Mouse (Mus musculus): ENCODE measurements around the gene Hint1. TPM values are rescaled to one million over a fixed set of nuclear protein-coding genes. Genes with fewer than 3 reads are reported as not detected.
A peak's percentile ranks its signal among the peaks of the same experiment; 100 is the strongest.

The Hint1 gene
- total and polyA plus RNA-seq, 3 experiments: 529 to 2,790 (median 567) TPM

- Histone ChIP-seq H3K79me2 (ENCODE audit: control insufficient read depth, insufficient read depth, low read length, poor library complexity) (no peaks in the 10 kb centered on the region), H3K27ac (ENCODE audit: control insufficient read depth, low read depth, low read length) (no peak overlapping the region), H3K9me3 (replicated peaks; ENCODE audit: insufficient read depth, low read length) (no peaks in the 10 kb centered on the region), H3K4me3 (ENCODE audit: control insufficient read depth in 1 of 2, insufficient read depth in 1 of 2, low read depth in 2 of 2, low read length in 2 of 2) (no peak overlapping the region), H3K4me1 (ENCODE audit: control insufficient read depth in 1 of 2, insufficient read depth in 2 of 2, low read length in 2 of 2) (peaks cover 0 to 7% of the 10 kb centered on the region in 2 experiments; a peak in 1 of 4 replicates), H3K36me3 (ENCODE audit: control insufficient read depth in 1 of 2, insufficient read depth in 2 of 2, low read length in 2 of 2) (no peaks in the 10 kb centered on the region; a peak in 1 of 4 replicates), H3K27me3 (ENCODE audit: control insufficient read depth in 1 of 2, insufficient read depth in 2 of 2, low read length in 2 of 2) (no peaks in the 10 kb centered on the region), H3K9ac (ENCODE audit: control insufficient read depth, low read depth, low read length, poor library complexity, severe bottlenecking) (no peak overlapping the region)
- no peak for DNase-seq (ENCODE audit: low read depth, low spot score)
- TF ChIP-seq MAX (IDR thresholded peaks at IDR 0.05; ENCODE audit: low read length): no peak
- TF ChIP-seq RAD21 (IDR thresholded peaks at IDR 0.05; ENCODE audit: low read depth, low read length): no peak
- TF ChIP-seq NRF1 (IDR thresholded peaks at IDR 0.05; ENCODE audit: insufficient read depth, low read depth, low read length, poor library complexity, severe bottlenecking): no peak
- TF ChIP-seq TCF12 (IDR thresholded peaks at IDR 0.05; ENCODE audit: low read depth, low read length): no peak
- no peak for TF ChIP-seq NELFE (IDR thresholded peaks at IDR 0.05; ENCODE audit: low read depth, low read length)
- TF ChIP-seq CTCF (IDR thresholded peaks at IDR 0.05 in 2 of 3, conservative IDR thresholded peaks at IDR 0.05 in 1 of 3; ENCODE audit: control insufficient read depth in 1 of 3, insufficient read depth in 1 of 3, low read depth in 2 of 3, low read length in 3 of 3, poor library complexity in 1 of 3, severe bottlenecking in 1 of 3): no peak
- no peak for TF ChIP-seq KAT2A (conservative IDR thresholded peaks at IDR 0.05; ENCODE audit: low read depth, low read length)
- TF ChIP-seq EP300 (IDR thresholded peaks at IDR 0.05; ENCODE audit: low read depth in 1 of 2, low read length in 2 of 2): no peak
- no peak for TF ChIP-seq GATA1 (IDR thresholded peaks at IDR 0.05; ENCODE audit: low read depth, low read length)
- TF ChIP-seq USF1 (IDR thresholded peaks at IDR 0.05; ENCODE audit: low read depth, low read length): no peak
- no peak for TF ChIP-seq JUND (IDR thresholded peaks at IDR 0.05; ENCODE audit: low read depth, low read length)
Measured at GRCm38 (mm10) chr11:54836106-54836505, 30.1 kb upstream of the Hint1 start.

GRCm38 (mm10) chr11:54839696-54840095 is 26.5 kb upstream of the Hint1 start:
- Histone ChIP-seq H3K9me3 (replicated peaks; ENCODE audit: insufficient read depth, low read length) (no peaks in the 10 kb centered on the region), H3K4me1 (ENCODE audit: control insufficient read depth in 1 of 2, insufficient read depth in 2 of 2, low read length in 2 of 2) (no peaks in the 10 kb centered on the region), H3K4me3 (ENCODE audit: control insufficient read depth in 1 of 2, insufficient read depth in 1 of 2, low read depth in 2 of 2, low read length in 2 of 2) (no peak overlapping the region), H3K27me3 (ENCODE audit: control insufficient read depth in 1 of 2, insufficient read depth in 2 of 2, low read length in 2 of 2) (no peaks in the 10 kb centered on the region), H3K79me2 (ENCODE audit: control insufficient read depth, insufficient read depth, low read length, poor library complexity) (no peaks in the 10 kb centered on the region), H3K9ac (ENCODE audit: control insufficient read depth, low read depth, low read length, poor library complexity, severe bottlenecking) (no peak overlapping the region), H3K27ac (ENCODE audit: control insufficient read depth, low read depth, low read length) (no peak overlapping the region), H3K36me3 (ENCODE audit: control insufficient read depth in 1 of 2, insufficient read depth in 2 of 2, low read length in 2 of 2) (no peaks in the 10 kb centered on the region)
- DNase-seq (ENCODE audit: low read depth, low spot score): no peak
- TF ChIP-seq CTCF (IDR thresholded peaks at IDR 0.05 in 2 of 3, conservative IDR thresholded peaks at IDR 0.05 in 1 of 3; ENCODE audit: control insufficient read depth in 1 of 3, insufficient read depth in 1 of 3, low read depth in 2 of 3, low read length in 3 of 3, poor library complexity in 1 of 3, severe bottlenecking in 1 of 3) (peak in 1 of 3 experiments; percentile 3; a peak in 1 of 6 replicates), RAD21 (IDR thresholded peaks at IDR 0.05; ENCODE audit: low read depth, low read length) (no peak)

- Histone ChIP-seq H3K27ac (ENCODE audit: control insufficient read depth, low read depth, low read length) (no peak overlapping the region), H3K9me3 (replicated peaks; ENCODE audit: insufficient read depth, low read length) (no peaks in the 10 kb centered on the region), H3K27me3 (ENCODE audit: control insufficient read depth in 1 of 2, insufficient read depth in 2 of 2, low read length in 2 of 2) (no peaks in the 10 kb centered on the region), H3K79me2 (ENCODE audit: control insufficient read depth, insufficient read depth, low read length, poor library complexity) (no peaks in the 10 kb centered on the region), H3K36me3 (ENCODE audit: control insufficient read depth in 1 of 2, insufficient read depth in 2 of 2, low read length in 2 of 2) (no peaks in the 10 kb centered on the region), H3K4me3 (ENCODE audit: control insufficient read depth in 1 of 2, insufficient read depth in 1 of 2, low read depth in 2 of 2, low read length in 2 of 2) (no peak overlapping the region), H3K9ac (ENCODE audit: control insufficient read depth, low read depth, low read length, poor library complexity, severe bottlenecking) (no peak overlapping the region), H3K4me1 (ENCODE audit: control insufficient read depth in 1 of 2, insufficient read depth in 2 of 2, low read length in 2 of 2) (no peaks in the 10 kb centered on the region)
- no peak for TF ChIP-seq POLR2AphosphoS5 (IDR thresholded peaks at IDR 0.05; ENCODE audit: borderline replicate concordance, low read depth, low read length)
- DNase-seq (ENCODE audit: low read depth, low spot score): no peak
Measured at GRCm38 (mm10) chr11:54840891-54841290, 25.3 kb upstream of the Hint1 start.

All from MEL (cell line).